Mouse (Mus musculus) olfactory bulb, adult 2 months (tissue): ENCODE data around the gene Atf5. TPM values are rescaled to one million over a fixed set of nuclear protein-coding genes. Genes with fewer than 3 reads are reported as not detected.

Source experiments
- H3K27ac ChIP-seq: fragments of 200-500 bp; 2 replicates; pipeline ENCODE4 v1.5.1; 2012; ENCODE audit warnings: low read depth, low read length; ENCODE audit not compliant: insufficient read depth
- H3K4me1 ChIP-seq: fragments of 200-500 bp; 2 replicates; pipeline ENCODE4 v1.6.1; 2012; ENCODE audit warnings: low read length; ENCODE audit not compliant: control insufficient read depth, insufficient read depth
- H3K4me3 ChIP-seq: fragments of 200-500 bp; 2 replicates; pipeline ENCODE4 v1.5.1; 2012; ENCODE audit warnings: mild to moderate bottlenecking, low read depth, low read length, moderate library complexity; ENCODE audit not compliant: insufficient read depth
- CTCF ChIP-seq: fragments of 200-500 bp; IDR thresholded peaks from 2 replicates; pipeline ENCODE4 v1.5.1; 2012; ENCODE audit warnings: low read depth, mild to moderate bottlenecking, low read length, moderate library complexity; ENCODE audit not compliant: insufficient read depth
- POLR2A ChIP-seq: fragments of 200-500 bp; IDR thresholded peaks from 2 replicates; pipeline ENCODE4 v1.6.1; 2012; ENCODE audit warnings: mild to moderate bottlenecking, low read depth, low read length, moderate library complexity; ENCODE audit not compliant: insufficient read depth
- WGBS: fragments of 180-500 bp; shearing (Covaris S2); methylation state at CpG from one replicate; pipeline ENCODE4 v1.1.7; 2018; 5-methylcytosine and 5-hydroxymethylcytosine counted together
- polyA plus RNA-seq: library from polyadenylated mRNA; stranded (reverse); fragments of >200 nt; gene quantifications from 2 replicates; pipeline ENCODE4 v1.2.4, GENCODE M21; 2012; ENCODE audit warnings: low replicate concordance; ENCODE audit not compliant: missing spikeins, insufficient read depth, insufficient read length

The Atf5 gene
- polyA plus RNA-seq, 1 experiment: not detected

DNA sequence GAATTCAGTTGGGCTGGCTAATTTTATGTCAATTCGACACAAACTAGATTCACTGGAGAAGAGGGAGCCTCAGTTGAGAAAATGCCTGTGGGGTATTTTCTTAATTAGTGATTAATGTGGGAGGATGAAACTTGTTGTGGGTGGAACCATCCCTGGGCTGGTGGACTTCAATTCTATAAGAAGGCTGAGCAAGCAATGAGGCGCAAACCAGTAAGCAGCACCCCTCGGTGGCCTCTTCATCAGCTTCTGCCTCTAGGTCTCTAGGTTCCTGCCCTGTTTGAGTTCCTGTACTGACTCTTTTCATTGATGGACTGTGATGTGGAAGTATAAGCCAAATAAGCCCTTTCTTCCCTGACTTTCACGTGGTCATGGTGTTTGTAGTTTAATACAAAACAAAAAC is 6.1 kb downstream of the Atf5 start:
- H3K4me1 ChIP-seq: peaks cover 3% of the 10 kb centered on the region
- H3K27ac ChIP-seq: no peak overlapping the region
- TF ChIP-seq POLR2A (no peak), CTCF (no peak)
- 66% methylated on average over 4 of the region's 4 CpGs for WGBS
- H3K4me3 ChIP-seq: no peak overlapping the region

- TF ChIP-seq POLR2A (no peak), CTCF (no peak)
- H3K4me3 ChIP-seq: no peak overlapping the region
- WGBS: 96% methylated on average over 3 of the region's 3 CpGs
- no peak overlapping the region for H3K27ac ChIP-seq
- H3K4me1 ChIP-seq: no peaks in the 10 kb centered on the region
Measured at GRCm38 (mm10) chr7:44809466-44809865, 7.0 kb downstream of the Atf5 start.

- Histone ChIP-seq H3K4me3 (no peak overlapping the region), H3K27ac (no peak overlapping the region), H3K4me1 (no peaks in the 10 kb centered on the region)
- TF ChIP-seq CTCF: no peak
- TF ChIP-seq POLR2A: no peak
- 84% methylated on average over 2 of the region's 2 CpGs for WGBS
Measured at GRCm38 (mm10) chr7:44808927-44809326, 7.5 kb downstream of the Atf5 start.

DNA sequence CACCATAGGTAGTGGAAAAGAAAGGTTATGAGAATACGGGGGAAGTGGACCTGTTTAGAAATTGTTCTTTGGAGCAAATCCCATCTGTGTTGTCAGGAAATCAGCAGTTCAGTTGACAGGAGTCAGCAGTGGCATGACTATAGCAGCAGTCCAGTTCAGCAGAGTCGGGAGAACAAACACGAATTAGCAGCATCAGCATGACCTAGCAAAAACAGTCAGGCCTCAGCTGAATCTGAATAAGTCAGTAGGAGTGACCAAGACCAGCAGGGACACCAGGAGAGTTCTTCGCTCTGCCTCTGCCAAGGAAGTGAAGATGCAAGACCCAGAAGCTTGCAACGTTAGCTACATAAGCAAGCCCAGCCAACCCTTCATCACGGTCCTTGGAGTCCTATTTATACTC is 23.7 kb downstream of the Atf5 start:
- no peak overlapping the region for H3K27ac ChIP-seq
- H3K4me3 ChIP-seq: no peak overlapping the region
- no peak for TF ChIP-seq POLR2A
- no peak for TF ChIP-seq CTCF
- no peaks in the 10 kb centered on the region for H3K4me1 ChIP-seq
- WGBS: 75% methylated on average over 6 of the region's 6 CpGs

DNA sequence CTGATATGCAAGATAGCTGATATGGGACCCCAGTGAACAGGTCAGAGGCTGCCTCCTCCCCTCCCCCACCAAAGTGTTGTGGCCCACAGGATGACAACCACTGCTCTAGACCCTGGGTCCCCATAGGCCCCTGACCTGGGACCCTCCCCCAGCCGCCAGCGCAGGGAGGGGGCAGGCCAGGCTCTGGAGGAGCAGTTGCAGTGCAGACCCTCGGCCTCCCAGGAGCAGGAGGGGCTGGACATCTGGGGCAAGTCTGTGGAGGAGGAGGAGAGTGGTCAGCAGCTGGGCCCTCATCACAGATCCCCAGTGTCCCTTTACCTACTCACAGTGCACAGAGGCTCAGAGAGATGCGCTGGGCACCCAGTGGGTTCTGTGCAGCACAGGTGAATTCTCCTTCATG is 26.4 kb downstream of the Atf5 start:
- TF ChIP-seq POLR2A (no peak), CTCF (no peak)
- Histone ChIP-seq H3K4me1 (no peaks in the 10 kb centered on the region), H3K4me3 (no peak overlapping the region), H3K27ac (no peak overlapping the region)
- WGBS: 69% methylated on average over 4 of the region's 4 CpGs

- TF ChIP-seq CTCF (no peak), POLR2A (no peak)
- WGBS: 74% methylated on average over 3 of the region's 3 CpGs
- Histone ChIP-seq H3K4me1 (no peaks in the 10 kb centered on the region), H3K4me3 (no peak overlapping the region), H3K27ac (no peak overlapping the region)
Measured at GRCm38 (mm10) chr7:44789531-44789930, 26.9 kb downstream of the Atf5 start.

DNA sequence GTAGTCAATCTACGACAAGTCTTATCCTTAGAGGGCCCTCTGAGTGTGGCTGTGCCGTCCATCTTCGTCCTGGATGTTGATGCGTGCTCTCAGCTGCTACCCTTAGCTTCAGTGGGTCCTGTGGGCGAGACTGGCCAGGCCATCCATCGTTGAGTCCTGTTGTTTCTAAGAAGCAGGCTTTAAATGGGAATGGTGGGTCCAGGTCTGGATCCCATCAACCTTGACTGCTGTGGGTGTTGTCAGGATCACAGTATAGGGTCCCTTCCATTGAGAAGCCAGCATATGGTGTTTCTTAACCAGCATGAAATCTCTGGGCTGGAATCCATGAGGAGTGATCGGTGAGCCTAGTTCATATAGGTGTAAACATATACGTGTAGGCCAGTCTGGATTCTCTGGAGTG is 36.4 kb downstream of the Atf5 start:
- 90% methylated on average over 8 of the region's 8 CpGs for WGBS
- no peak overlapping the region for H3K27ac ChIP-seq

GRCm38 (mm10) chr7:44776849-44777498 is 39.5 kb downstream of the Atf5 start:
- Histone ChIP-seq H3K4me3 (no peak overlapping the region), H3K27ac (no peak overlapping the region), H3K4me1 (peaks cover 11% of the 10 kb centered on the region)
- TF ChIP-seq CTCF: no peak
- no peak for TF ChIP-seq POLR2A
- 78% methylated on average over 9 of the region's 9 CpGs for WGBS

More for the DNA sequence above, 36.4 kb downstream of the Atf5 start:
- Histone ChIP-seq H3K4me3 (no peak overlapping the region), H3K4me1 (peaks cover 2% of the 10 kb centered on the region; the same call in 1 of the 2 replicates)
- TF ChIP-seq CTCF (no peak), POLR2A (no peak)

DNA sequence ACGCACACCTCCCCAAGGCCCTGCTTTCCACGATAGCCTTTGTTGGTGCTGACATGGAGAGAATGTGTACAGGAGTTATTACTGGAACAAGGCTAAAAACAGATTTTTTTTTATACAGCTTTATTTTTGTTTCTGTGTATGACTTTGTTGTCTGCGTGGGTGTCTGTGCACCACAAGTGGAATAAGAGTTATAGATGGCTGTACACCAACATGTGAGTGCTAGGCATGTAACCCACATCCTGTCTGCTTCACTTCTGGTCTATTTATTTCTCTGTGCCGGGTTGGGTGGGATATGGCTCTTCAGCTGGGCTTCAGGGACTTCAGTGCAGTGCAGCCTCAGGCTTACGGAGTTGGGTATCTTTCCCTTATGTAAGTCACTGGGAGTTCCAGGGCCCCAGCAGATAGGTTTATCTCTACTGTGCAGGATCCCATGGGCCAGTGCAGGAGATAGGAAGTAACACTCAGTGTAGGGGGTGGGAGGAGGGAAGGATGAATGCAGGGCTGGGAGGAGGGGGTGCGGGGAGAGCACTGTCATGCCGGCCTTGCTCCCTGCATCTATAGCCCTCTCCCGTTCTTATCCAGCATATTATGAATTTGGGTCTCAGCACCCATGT is 43.8 kb downstream of the Atf5 start:
- H3K27ac ChIP-seq: no peak overlapping the region
- no peak overlapping the region for H3K4me3 ChIP-seq
- 59% methylated on average over 8 of the region's 8 CpGs for WGBS
- TF ChIP-seq CTCF (no peak), POLR2A (no peak)
- H3K4me1 ChIP-seq: peaks cover 14% of the 10 kb centered on the region

DNA sequence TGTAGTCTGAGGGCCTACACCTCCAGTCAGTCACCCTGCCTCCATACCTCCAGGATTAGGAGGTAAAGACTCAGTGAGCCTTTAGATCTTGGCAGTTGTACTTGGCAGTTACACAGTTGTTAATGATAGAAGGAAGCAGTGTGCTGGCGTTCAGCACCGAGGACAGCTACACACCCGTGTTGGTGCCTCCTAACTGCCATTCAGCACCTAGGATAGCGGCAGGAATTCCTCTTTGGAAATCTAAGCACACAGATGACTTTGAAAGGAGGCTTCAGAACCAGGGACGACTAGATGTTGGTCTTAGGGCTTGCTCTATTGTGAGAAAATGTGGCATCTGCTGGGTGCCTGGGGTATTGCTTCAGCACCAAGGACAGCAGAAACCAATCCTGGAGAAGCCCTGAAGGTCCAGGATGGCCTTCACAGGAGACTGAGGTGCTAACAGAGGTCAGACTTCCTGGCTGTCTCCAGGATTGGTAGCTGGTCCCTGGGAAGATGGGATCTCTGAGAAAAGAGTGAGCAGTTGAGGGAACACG is 46.3 kb downstream of the Atf5 start:
- Histone ChIP-seq H3K27ac (no peak overlapping the region), H3K4me3 (no peak overlapping the region), H3K4me1 (peaks cover 12% of the 10 kb centered on the region)
- no peak for TF ChIP-seq CTCF
- no peak for TF ChIP-seq POLR2A
- 34% methylated on average over 6 of the region's 6 CpGs for WGBS
